Mouse (Mus musculus) embryonic fibroblast, embryonic 13.5 days (primary cell): ENCODE measurements around the gene Pir.

Experiments used
- CTCF ChIP-seq: IDR thresholded peaks from 2 replicates; pipeline ENCODE4 v1.5.1; 2011; ENCODE audit warnings: mild to moderate bottlenecking, control low read depth, low read length, moderate library complexity, borderline replicate concordance; ENCODE audit not compliant: insufficient read depth
- POLR2A ChIP-seq: IDR thresholded peaks from 2 replicates; pipeline ENCODE4 v1.6.1; 2011; ENCODE audit warnings: low read depth, mild to moderate bottlenecking, control low read depth, low read length, moderate library complexity

GRCm38 (mm10) chrX:164291147-164291546 is 22.0 kb downstream of the Pir start:
- TF ChIP-seq CTCF, result no peak
- TF ChIP-seq POLR2A, result no peak
